Mouse (Mus musculus): Measurements from ENCODE around the gene Rnf123. TPM values are rescaled to one million over a fixed set of nuclear protein-coding genes. Genes with fewer than 3 reads are reported as not detected.
A peak's percentile ranks its signal among the peaks of the same experiment; 100 is the strongest.

The Rnf123 gene
- polyA plus RNA-seq, 1 experiment from 2014 or later: 33.1 TPM

GRCm38 (mm10) chr9:108115290-108116077, 32.3 kb upstream of the Rnf123 start:
- 60% methylated on average over 43 of the region's 43 CpGs for WGBS
- H3K36me3 ChIP-seq: no peaks in the 10 kb centered on the region

GRCm38 (mm10) chr9:108112719-108113340, 29.7 kb upstream of the Rnf123 start:
- no peaks in the 10 kb centered on the region for H3K36me3 ChIP-seq
- DNase-seq (ENCODE audit: low spot score): no peak
- no peak overlapping the region for H3K27ac ChIP-seq
- peaks cover 83% of the 10 kb centered on the region for H3K27me3 ChIP-seq (ENCODE audit: insufficient read depth, poor library complexity, severe bottlenecking)
- H3K4me1 ChIP-seq: peaks cover 54% of the 10 kb centered on the region
- H3K4me3 ChIP-seq: no peak overlapping the region
- no peaks in the 10 kb centered on the region for H3K9me3 ChIP-seq
- 90% methylated on average over 18 of the region's 18 CpGs for WGBS

More at GRCm38 (mm10) chr9:108115290-108116077, 32.3 kb upstream of the Rnf123 start:
- peaks cover 43% of the 10 kb centered on the region for H3K4me1 ChIP-seq
- no peaks in the 10 kb centered on the region for H3K9me3 ChIP-seq
- no peak overlapping the region for H3K27ac ChIP-seq
- no peak for DNase-seq (ENCODE audit: low spot score)
- no peak overlapping the region; the same call in 1 of the 2 replicates for H3K4me3 ChIP-seq
- peaks cover 57% of the 10 kb centered on the region for H3K27me3 ChIP-seq (ENCODE audit: insufficient read depth, poor library complexity, severe bottlenecking)

- Histone ChIP-seq H3K4me3 (peak overlapping the region; percentile 53), H3K36me3 (peaks cover 3% of the 10 kb centered on the region; the same call in 1 of the 2 replicates), H3K27ac (peak overlapping the region; percentile 85), H3K9me3 (no peaks in the 10 kb centered on the region), H3K27me3 (ENCODE audit: insufficient read depth, poor library complexity, severe bottlenecking) (peaks cover 93% of the 10 kb centered on the region), H3K4me1 (peaks cover 59% of the 10 kb centered on the region)
- 69% methylated on average over 17 of the region's 17 CpGs for WGBS
- no peak for DNase-seq (ENCODE audit: low spot score)
These were observed 28.5 kb upstream of the Rnf123 start for GRCm38 (mm10) chr9:108111593-108112121.

GRCm38 (mm10) chr9:108111101-108111592, 28.0 kb upstream of the Rnf123 start:
- peaks cover 61% of the 10 kb centered on the region for H3K4me1 ChIP-seq
- peaks cover 93% of the 10 kb centered on the region for H3K27me3 ChIP-seq (ENCODE audit: insufficient read depth, poor library complexity, severe bottlenecking)
- peaks cover 3% of the 10 kb centered on the region; the same call in 1 of the 2 replicates for H3K36me3 ChIP-seq
- H3K4me3 ChIP-seq: peak overlapping the region; percentile 53
- WGBS: 12% methylated on average over 22 of the region's 22 CpGs
- DNase-seq (ENCODE audit: low spot score): no peak
- peak overlapping the region; percentile 85 for H3K27ac ChIP-seq
- H3K9me3 ChIP-seq: no peaks in the 10 kb centered on the region

- H3K27me3 ChIP-seq (ENCODE audit: insufficient read depth, poor library complexity, severe bottlenecking): peaks cover 83% of the 10 kb centered on the region
- no peak for DNase-seq (ENCODE audit: low spot score)
- H3K4me3 ChIP-seq: peak overlapping the region; percentile 53
- peak overlapping the region; percentile 85 for H3K27ac ChIP-seq
- H3K4me1 ChIP-seq: peaks cover 66% of the 10 kb centered on the region
- peaks cover 3% of the 10 kb centered on the region; the same call in 1 of the 2 replicates for H3K36me3 ChIP-seq
- WGBS: 69% methylated on average over 16 of the region's 16 CpGs
- no peaks in the 10 kb centered on the region for H3K9me3 ChIP-seq
These were observed 27.0 kb upstream of the Rnf123 start for GRCm38 (mm10) chr9:108110160-108110559.

- WGBS: 91% methylated on average over 16 of the region's 16 CpGs
- no peak for DNase-seq (ENCODE audit: low spot score)
These were observed 24.7 kb upstream of the Rnf123 start for GRCm38 (mm10) chr9:108107867-108108266.

GRCm38 (mm10) chr9:108106090-108106489, 22.9 kb upstream of the Rnf123 start:
- peaks cover 45% of the 10 kb centered on the region for H3K27me3 ChIP-seq (ENCODE audit: insufficient read depth, poor library complexity, severe bottlenecking)
- WGBS: 88% methylated on average over 23 of the region's 23 CpGs

More at GRCm38 (mm10) chr9:108107867-108108266, 24.7 kb upstream of the Rnf123 start:
- H3K4me1 ChIP-seq: peaks cover 75% of the 10 kb centered on the region
- H3K9me3 ChIP-seq: no peaks in the 10 kb centered on the region
- H3K27me3 ChIP-seq (ENCODE audit: insufficient read depth, poor library complexity, severe bottlenecking): peaks cover 61% of the 10 kb centered on the region
- no peak overlapping the region for H3K4me3 ChIP-seq
- 0 out of 2 replicates have a peak overlapping the region, but pooled peaks have one; percentile 13 for H3K27ac ChIP-seq
- H3K36me3 ChIP-seq: peaks cover 9% of the 10 kb centered on the region; the same call in 1 of the 2 replicates

GRCm38 (mm10) chr9:108105549-108105863, 22.4 kb upstream of the Rnf123 start:
- Histone ChIP-seq H3K27ac (peak overlapping the region; percentile 90), H3K4me3 (no peak overlapping the region)

More at GRCm38 (mm10) chr9:108106090-108106489, 22.9 kb upstream of the Rnf123 start:
- peaks cover 13% of the 10 kb centered on the region for H3K36me3 ChIP-seq
- H3K27ac ChIP-seq: peak overlapping the region; percentile 30
- H3K4me3 ChIP-seq: no peak overlapping the region
- H3K4me1 ChIP-seq: peaks cover 76% of the 10 kb centered on the region
- no peak for DNase-seq (ENCODE audit: low spot score)
- H3K9me3 ChIP-seq: no peaks in the 10 kb centered on the region

GRCm38 (mm10) chr9:108104766-108105548, 21.8 kb upstream of the Rnf123 start:
- Histone ChIP-seq H3K4me1 (peaks cover 69% of the 10 kb centered on the region), H3K27me3 (ENCODE audit: insufficient read depth, poor library complexity, severe bottlenecking) (peaks cover 34% of the 10 kb centered on the region), H3K9me3 (no peaks in the 10 kb centered on the region), H3K36me3 (peaks cover 13% of the 10 kb centered on the region), H3K27ac (peak overlapping the region; percentile 90), H3K4me3 (peak overlapping the region; percentile 46)
- DNase-seq (ENCODE audit: low spot score): peak; percentile 88
- 36% methylated on average over 31 of the region's 31 CpGs for WGBS

More at GRCm38 (mm10) chr9:108105549-108105863, 22.4 kb upstream of the Rnf123 start:
- H3K27me3 ChIP-seq (ENCODE audit: insufficient read depth, poor library complexity, severe bottlenecking): peaks cover 39% of the 10 kb centered on the region
- WGBS: 80% methylated on average over 12 of the region's 12 CpGs
- peaks cover 74% of the 10 kb centered on the region for H3K4me1 ChIP-seq
- peaks cover 13% of the 10 kb centered on the region for H3K36me3 ChIP-seq
- DNase-seq (ENCODE audit: low spot score): no peak
- H3K9me3 ChIP-seq: no peaks in the 10 kb centered on the region

GRCm38 (mm10) chr9:108099619-108100018, 16.5 kb upstream of the Rnf123 start:
- Histone ChIP-seq H3K36me3 (peaks cover 7% of the 10 kb centered on the region), H3K4me3 (no peak overlapping the region), H3K9me3 (no peaks in the 10 kb centered on the region), H3K27me3 (ENCODE audit: insufficient read depth, poor library complexity, severe bottlenecking) (no peaks in the 10 kb centered on the region), H3K4me1 (peaks cover 62% of the 10 kb centered on the region), H3K27ac (no peak overlapping the region)
- DNase-seq (ENCODE audit: low spot score): no peak
- 78% methylated on average over 8 of the region's 8 CpGs for WGBS

GRCm38 (mm10) chr9:108095949-108096712, 13.0 kb upstream of the Rnf123 start:
- WGBS: 64% methylated on average over 10 of the region's 10 CpGs
- Histone ChIP-seq H3K4me3 (peak overlapping the region; percentile 77; the same call in 1 of the 2 replicates), H3K27ac (peak overlapping the region; percentile 92), H3K27me3 (ENCODE audit: insufficient read depth, poor library complexity, severe bottlenecking) (no peaks in the 10 kb centered on the region), H3K4me1 (peaks cover 60% of the 10 kb centered on the region), H3K36me3 (peaks cover 18% of the 10 kb centered on the region), H3K9me3 (no peaks in the 10 kb centered on the region)
- no peak for DNase-seq (ENCODE audit: low spot score)
